Mouse (Mus musculus) forebrain, postnatal 0 days (tissue): Measurements from ENCODE around the gene Gak. TPM values are rescaled to one million over a fixed set of nuclear protein-coding genes. Genes with fewer than 3 reads are reported as not detected.

Experiments
- ATAC-seq: fragments of 200-750 bp; cut with Nextera tagmentation; 2 replicates; pipeline ENCODE4 v1.8.0; 2017; ENCODE audit warnings: mild to moderate bottlenecking, moderate library complexity
- DNase-seq: peaks from one replicate; pipeline ENCODE4 v3.0.0-alpha.2; 2015
- H3K27ac ChIP-seq: fragments of 300-500 bp; sonication (generic); 2 replicates; pipeline ENCODE4 v1.5.1; 2014; ENCODE audit warnings: low read depth, mild to moderate bottlenecking, antibody characterized with exemption, low read length, moderate library complexity, mixed read lengths
- H3K27me3 ChIP-seq: fragments of 300-500 bp; sonication (generic); 2 replicates; pipeline ENCODE4 v1.6.1; 2014; ENCODE audit warnings: mild to moderate bottlenecking, low read length, mixed read lengths; ENCODE audit not compliant: insufficient read depth
- H3K36me3 ChIP-seq: fragments of 300-500 bp; sonication (generic); 2 replicates; pipeline ENCODE4 v1.6.1; 2014; ENCODE audit warnings: mild to moderate bottlenecking, moderate library complexity; ENCODE audit not compliant: insufficient read depth
- H3K4me1 ChIP-seq: fragments of 300-500 bp; sonication (generic); 2 replicates; pipeline ENCODE4 v1.6.1; 2014; ENCODE audit warnings: antibody characterized with exemption; ENCODE audit not compliant: insufficient read depth
- H3K4me2 ChIP-seq: fragments of 300-500 bp; sonication (generic); 2 replicates; pipeline ENCODE4 v1.6.1; 2014; ENCODE audit warnings: low read depth, mild to moderate bottlenecking, moderate library complexity
- H3K4me3 ChIP-seq: fragments of 300-500 bp; sonication (generic); 2 replicates; pipeline ENCODE4 v1.5.1; 2014; ENCODE audit warnings: low read depth, low read length, mixed read lengths
- H3K9ac ChIP-seq: fragments of 300-500 bp; sonication (generic); 2 replicates; pipeline ENCODE4 v1.6.1; 2014; ENCODE audit warnings: mild to moderate bottlenecking
- H3K9me3 ChIP-seq: fragments of 300-500 bp; sonication (generic); 2 replicates; pipeline ENCODE4 v1.6.1; 2016; ENCODE audit warnings: low read length
- CTCF ChIP-seq: sonication (generic); IDR thresholded peaks from 2 replicates; pipeline ENCODE4 v1.5.1; 2016; ENCODE audit warnings: antibody characterized with exemption, control low read depth, low read depth
- WGBS: fragments of 180-500 bp; shearing (Covaris S2); extraction: QIAGEN DNeasy Blood & Tissue Kit; methylation state at CpG from one replicate; pipeline ENCODE4 v1.1.7; 2014; 5-methylcytosine and 5-hydroxymethylcytosine counted together
- polyA plus RNA-seq: library from polyadenylated mRNA; unstranded; fragments of >200 nt; fragmentation: Nextera tagmentation; extraction: Ambion mirVana; gene quantifications from 2 replicates; pipeline ENCODE4 v1.2.1, GENCODE M21; 2015
- total RNA-seq: library from RNA; depleted of rRNA; stranded (reverse); fragments of >200 nt; gene quantifications from 2 replicates; pipeline ENCODE4 v1.2.3, GENCODE M21; 2014

The Gak gene
- total and polyA plus RNA-seq, 2 experiments from 2014 or later = 48.6 to 77.6 TPM

DNA sequence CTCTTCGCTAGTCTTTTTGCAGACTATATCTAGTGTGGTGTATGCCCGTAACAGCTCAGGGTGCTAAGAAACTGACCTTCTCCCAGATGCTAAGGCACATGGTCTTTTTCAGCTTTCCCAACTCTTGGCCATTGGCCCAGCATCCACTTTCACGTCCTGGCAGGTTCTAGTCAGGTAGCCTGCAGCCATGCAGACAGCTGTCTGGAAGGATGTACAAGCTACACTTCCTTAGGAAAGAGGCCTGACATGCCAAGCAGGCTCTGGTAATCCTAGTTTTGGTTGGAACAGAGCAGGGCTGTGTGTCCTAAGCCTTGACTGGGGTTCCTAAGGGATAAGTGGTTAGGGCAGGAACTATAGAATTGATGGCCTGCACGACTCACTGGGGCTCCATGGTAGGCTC is 33.2 kb upstream of the Gak start:
- Histone ChIP-seq H3K36me3 (peaks cover 5% of the 10 kb centered on the region; the same call in 1 of the 2 replicates), H3K27ac (no peak overlapping the region), H3K4me1 (peaks cover 8% of the 10 kb centered on the region), H3K4me3 (no peak overlapping the region), H3K27me3 (no peaks in the 10 kb centered on the region), H3K9me3 (no peaks in the 10 kb centered on the region), H3K4me2 (no peak overlapping the region), H3K9ac (no peak overlapping the region)
- 86% methylated on average over 4 of the region's 4 CpGs for WGBS
- TF ChIP-seq CTCF = no peak
- DNase-seq (no peak), ATAC-seq (no peak)

GRCm38 (mm10) chr5:108660632-108661268 is 31.2 kb upstream of the Gak start:
- ATAC-seq = peak; percentile 99
- no peaks in the 10 kb centered on the region for H3K9me3 ChIP-seq
- peak overlapping the region; percentile 40; the same call in 1 of the 2 replicates for H3K27ac ChIP-seq

DNA sequence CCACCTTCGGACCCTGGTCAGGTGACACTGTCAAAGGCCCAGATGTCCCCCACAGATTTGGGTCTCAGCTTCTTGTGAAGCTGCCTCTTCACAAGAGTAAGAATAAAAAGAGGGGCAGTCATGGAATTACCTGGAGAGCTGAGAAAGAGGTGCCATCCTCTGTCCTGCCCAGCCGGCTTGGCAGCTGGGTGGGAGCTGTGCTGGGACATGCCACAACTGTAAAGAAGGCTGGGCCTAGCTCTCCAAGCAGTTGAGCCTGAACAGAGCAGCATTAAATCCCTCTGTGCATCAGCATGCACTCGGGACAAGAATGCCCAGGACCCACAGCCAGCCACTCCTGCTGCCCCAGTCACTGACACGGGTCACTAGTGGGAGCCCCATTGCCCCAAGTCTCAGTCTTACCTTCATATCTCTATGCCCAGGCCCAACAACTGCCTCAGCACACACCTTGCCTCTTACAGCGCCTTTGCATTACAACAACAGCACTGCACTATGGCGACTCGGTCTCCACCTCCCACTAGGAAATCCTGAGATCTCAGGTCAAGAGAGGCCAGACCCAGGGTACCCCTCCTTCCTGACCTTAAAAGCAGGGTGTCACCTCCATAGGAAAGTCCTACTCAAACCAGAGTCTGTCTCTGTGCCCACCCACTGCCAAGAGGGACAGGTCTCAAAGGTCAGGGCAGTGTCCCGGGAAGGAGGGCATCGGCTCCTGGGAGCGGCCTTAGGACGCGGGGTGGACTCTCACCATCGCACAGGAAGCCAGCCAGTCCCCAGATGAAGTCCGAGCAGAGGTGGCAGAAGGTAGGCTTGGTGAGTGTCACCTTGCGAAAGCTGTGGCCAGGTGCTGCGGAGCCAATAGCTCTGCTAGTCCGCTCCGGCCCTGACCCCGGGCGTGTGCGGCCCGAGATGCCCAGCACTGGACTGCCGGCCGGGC is 30.4 kb upstream of the Gak start, which contains the start of gene Idua:
Gene Idua (plus strand): TSS at position 634 of the 934 bp plus-strand sequence.
- peak; percentile 40; the same call in 1 of the 2 replicates for ATAC-seq
- Histone ChIP-seq H3K4me3 (peak within 1 kb of the TSS; percentile 88), H3K4me2 (peak within 1 kb of the TSS; percentile 96), H3K9ac (peak within 1 kb of the TSS; percentile 93), H3K27me3 (no peaks in the 10 kb centered on the region), H3K4me1 (peaks cover 8% of the 10 kb centered on the region), H3K27ac (peak within 1 kb of the TSS; percentile 40; the same call in 1 of the 2 replicates), H3K9me3 (no peaks in the 10 kb centered on the region), H3K36me3 (peaks cover 27% of the 10 kb centered on the region)
- no peak for TF ChIP-seq CTCF
- WGBS = 12% methylated on average over 24 of the region's 24 CpGs
- DNase-seq = no peak

More at GRCm38 (mm10) chr5:108660632-108661268, 31.2 kb upstream of the Gak start:
- Histone ChIP-seq H3K4me2 (peak overlapping the region; percentile 96), H3K9ac (peak overlapping the region; percentile 93), H3K27me3 (no peaks in the 10 kb centered on the region), H3K36me3 (peaks cover 19% of the 10 kb centered on the region), H3K4me1 (peaks cover 8% of the 10 kb centered on the region), H3K4me3 (peak overlapping the region; percentile 88)
- peak; percentile 89 for DNase-seq
- TF ChIP-seq CTCF = no peak
- WGBS = 10% methylated on average over 35 of the region's 36 CpGs

DNA sequence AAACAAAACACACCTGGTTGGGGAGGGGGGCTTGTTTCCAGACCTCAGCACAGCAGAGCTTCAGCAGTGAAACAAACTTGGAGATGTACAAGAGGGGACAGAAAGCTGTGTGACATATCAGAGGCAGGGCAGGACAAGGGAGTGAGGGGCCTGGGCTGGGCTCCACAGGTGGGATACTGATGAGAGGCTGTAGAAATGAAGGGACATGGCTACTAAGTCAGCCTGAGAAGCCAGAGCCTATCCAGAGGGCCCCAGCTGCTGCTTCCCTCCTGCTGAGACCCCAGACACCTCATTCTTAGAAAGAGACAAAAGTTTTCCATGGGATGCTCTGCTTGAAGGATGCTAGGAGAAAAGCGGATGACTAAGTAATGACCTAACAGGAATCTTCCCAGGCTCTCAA is 29.1 kb upstream of the Gak start:
- ATAC-seq = no peak
- Histone ChIP-seq H3K27ac (no peak overlapping the region), H3K36me3 (peaks cover 40% of the 10 kb centered on the region), H3K9me3 (no peaks in the 10 kb centered on the region), H3K4me1 (peaks cover 8% of the 10 kb centered on the region), H3K4me2 (no peak overlapping the region), H3K27me3 (no peaks in the 10 kb centered on the region), H3K4me3 (no peak overlapping the region), H3K9ac (no peak overlapping the region; the same call in 1 of the 2 replicates)
- TF ChIP-seq CTCF = no peak
- no peak for DNase-seq
- WGBS = 71% methylated on average over 1 of the region's 1 CpGs

- Histone ChIP-seq H3K9me3 (no peaks in the 10 kb centered on the region), H3K27ac (no peak overlapping the region), H3K4me1 (peaks cover 8% of the 10 kb centered on the region), H3K4me2 (no peak overlapping the region), H3K27me3 (no peaks in the 10 kb centered on the region), H3K4me3 (no peak overlapping the region), H3K36me3 (peaks cover 52% of the 10 kb centered on the region), H3K9ac (no peak overlapping the region)
- TF ChIP-seq CTCF = no peak
- DNase-seq (no peak), ATAC-seq (no peak)
- WGBS = 84% methylated on average over 5 of the region's 5 CpGs
These were observed 27.9 kb upstream of the Gak start for GRCm38 (mm10) chr5:108657406-108657805.

DNA sequence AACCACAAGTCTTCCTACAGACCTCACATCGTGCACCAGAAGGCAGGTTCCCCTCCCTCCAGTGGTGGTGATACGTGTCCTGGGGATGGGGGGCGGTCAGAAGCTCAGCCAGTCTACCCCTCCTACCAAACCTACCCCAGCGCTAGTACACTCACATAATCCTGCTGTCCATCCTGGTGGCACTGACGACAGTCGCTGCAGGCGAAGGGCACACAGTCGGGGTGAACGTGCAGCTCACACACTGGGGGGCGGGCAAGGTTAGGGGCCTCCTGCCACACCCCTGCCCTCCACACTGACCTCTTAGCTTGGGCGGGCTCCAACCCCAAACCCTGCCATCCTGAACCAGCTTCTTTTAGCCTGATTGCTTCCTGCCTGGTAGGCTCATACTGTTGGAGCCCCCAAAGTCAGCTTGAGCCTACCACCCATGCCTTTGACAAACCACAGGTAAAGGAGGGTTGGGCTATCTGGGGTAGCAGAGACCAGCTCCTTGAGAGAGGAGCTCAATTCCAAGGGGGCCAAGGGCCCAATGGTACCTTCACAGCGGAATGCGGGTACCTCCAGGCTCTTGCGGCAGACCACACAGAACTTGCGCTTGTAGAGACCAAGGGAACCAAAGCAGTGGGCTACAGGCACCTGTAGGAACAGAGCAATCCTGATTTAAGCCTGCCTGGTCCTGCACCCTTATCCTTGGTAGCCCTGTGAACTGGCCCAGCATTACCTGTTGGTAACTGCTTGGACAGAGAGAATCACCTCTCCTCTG is 26.5 kb upstream of the Gak start:
- no peak for TF ChIP-seq CTCF
- H3K4me1 ChIP-seq = peaks cover 8% of the 10 kb centered on the region
- DNase-seq (no peak), ATAC-seq (no peak)
- WGBS = 94% methylated on average over 15 of the region's 15 CpGs
- peaks cover 60% of the 10 kb centered on the region for H3K36me3 ChIP-seq
- no peak overlapping the region for H3K27ac ChIP-seq
- H3K9me3 ChIP-seq = no peaks in the 10 kb centered on the region
- no peak overlapping the region for H3K4me2 ChIP-seq
- no peak overlapping the region for H3K4me3 ChIP-seq
- no peaks in the 10 kb centered on the region for H3K27me3 ChIP-seq
- H3K9ac ChIP-seq = no peak overlapping the region
